Mouse (Mus musculus) G1E (cell line): ENCODE measurements around the gene Mbtd1. TPM values are rescaled to one million over a fixed set of nuclear protein-coding genes. Genes with fewer than 3 reads are reported as not detected.
"Not testable (repeated sequence)": the region's sequence is repeated elsewhere in the genome, so short reads cannot be mapped to it uniquely, and the experiment has no call there.

ENCODE experiments used
- ATAC-seq: 2 replicates; pipeline ENCODE4 v1.8.0; 2016; ENCODE audit warnings: mild to moderate bottlenecking; ENCODE audit not compliant: insufficient number of reproducible peaks, poor library complexity, low FRiP score, severe bottlenecking; ENCODE audit errors: extremely low read depth
- DNase-seq: peaks from one replicate; pipeline ENCODE4 v3.0.0; 2012; ENCODE audit warnings: low spot score
- H3K27me3 ChIP-seq: 2 replicates; pipeline ENCODE4 v1.6.1; 2012; ENCODE audit warnings: mild to moderate bottlenecking, low read length, inconsistent platforms; ENCODE audit not compliant: insufficient read depth
- H3K36me3 ChIP-seq: replicated peaks from 2 replicates; pipeline ENCODE3; 2012; ENCODE audit warnings: mild to moderate bottlenecking, inconsistent platforms
- H3K4me1 ChIP-seq: 2 replicates; pipeline ENCODE4 v1.6.1; 2012; ENCODE audit warnings: low read depth, low read length, inconsistent platforms, mixed read lengths; ENCODE audit not compliant: insufficient read depth
- H3K4me3 ChIP-seq: 2 replicates; pipeline ENCODE4 v1.5.1; 2012; ENCODE audit warnings: low read depth, mild to moderate bottlenecking, inconsistent platforms, low read length, moderate library complexity, mixed read lengths
- H3K9me3 ChIP-seq: replicated peaks from 2 replicates; pipeline ENCODE4 v1.6.1; 2012; ENCODE audit warnings: inconsistent platforms
- CTCF ChIP-seq: IDR thresholded peaks from 2 replicates; pipeline ENCODE4 v1.5.1; 2012; ENCODE audit warnings: low read depth, low read length, inconsistent platforms, mixed read lengths
- GATA1 ChIP-seq: IDR thresholded peaks from 2 replicates; pipeline ENCODE4 v1.6.1; 2012; ENCODE audit warnings: borderline replicate concordance, low read length, inconsistent platforms, mixed read lengths
- GATA2 ChIP-seq: IDR thresholded peaks from 2 replicates; pipeline ENCODE4 v1.6.1; 2012; ENCODE audit warnings: low read depth, low read length, inconsistent platforms, borderline replicate concordance
- POLR2AphosphoS5 ChIP-seq: IDR thresholded peaks from 2 replicates; pipeline ENCODE4 v1.6.1; 2012; ENCODE audit warnings: low read depth, low read length, inconsistent platforms; ENCODE audit not compliant: insufficient replicate concordance
- TAL1 ChIP-seq: conservative IDR thresholded peaks from 2 replicates; pipeline ENCODE4 v1.6.1; 2012; ENCODE audit warnings: low read depth, low read length, inconsistent platforms, mixed read lengths
- polyA plus RNA-seq: library from polyadenylated mRNA; stranded (reverse); fragments of >175 nt; gene quantifications from 2 replicates; pipeline ENCODE4 v1.2.3, GENCODE M21; 2012
- total RNA-seq, 2 experiments: library from RNA; stranded (forward) in 1 of 2; stranded (reverse) in 1 of 2; fragments of 200-1000 nt in 1 of 2; fragments of >200 nt in 1 of 2; fragmentation: Nextera tagmentation in 1 of 2; gene quantifications; 2 replicates each; pipeline ENCODE4 v1.2.3; 2014 to 2017

Mbtd1 gene
- total and polyA plus RNA-seq, 3 experiments = 29.3 to 105 (median 39.4) TPM

- H3K9me3 ChIP-seq = no peaks in the 10 kb centered on the region
- peaks cover 59% of the 10 kb centered on the region for H3K36me3 ChIP-seq
- DNase-seq (no peak), ATAC-seq (no peak)
- H3K4me1 ChIP-seq = peaks cover 15% of the 10 kb centered on the region; the same call in 1 of the 2 replicates
- no peak overlapping the region for H3K4me3 ChIP-seq
- TF ChIP-seq CTCF (no peak), POLR2AphosphoS5 (no peak), GATA1 (no peak), TAL1 (no peak), GATA2 (no peak)
- no peaks in the 10 kb centered on the region for H3K27me3 ChIP-seq
These were observed 12.1 kb downstream of the Mbtd1 start for GRCm38 (mm10) chr11:93897732-93898131.

- TF ChIP-seq GATA2 (no peak), POLR2AphosphoS5 (no peak)
- peaks cover 83% of the 10 kb centered on the region for H3K36me3 ChIP-seq
These were observed 21.2 kb downstream of the Mbtd1 start for GRCm38 (mm10) chr11:93906834-93907233.

GRCm38 (mm10) chr11:93907839-93908238 is 22.2 kb downstream of the Mbtd1 start:
- H3K36me3 ChIP-seq = peaks cover 80% of the 10 kb centered on the region
- DNase-seq (no peak), ATAC-seq (no peak)
- H3K4me1 ChIP-seq = peaks cover 16% of the 10 kb centered on the region
- H3K27me3 ChIP-seq = no peaks in the 10 kb centered on the region
- no peaks in the 10 kb centered on the region for H3K9me3 ChIP-seq
- H3K4me3 ChIP-seq = no peak overlapping the region
- no peak for TF ChIP-seq TAL1
- no peak for TF ChIP-seq GATA1
- TF ChIP-seq CTCF = no peak
- no peak for TF ChIP-seq GATA2

More at GRCm38 (mm10) chr11:93906834-93907233, 21.2 kb downstream of the Mbtd1 start:
- Histone ChIP-seq H3K4me1 (peaks cover 17% of the 10 kb centered on the region), H3K4me3 (no peak overlapping the region), H3K9me3 (no peaks in the 10 kb centered on the region), H3K27me3 (no peaks in the 10 kb centered on the region)
- DNase-seq (no peak), ATAC-seq (no peak)

GRCm38 (mm10) chr11:93908829-93909228 is 23.2 kb downstream of the Mbtd1 start:
- H3K4me3 ChIP-seq = no peak overlapping the region
- H3K9me3 ChIP-seq = no peaks in the 10 kb centered on the region
- DNase-seq (no peak), ATAC-seq (no peak)
- no peaks in the 10 kb centered on the region for H3K27me3 ChIP-seq
- no peak for TF ChIP-seq GATA2
- TF ChIP-seq TAL1 = no peak
- TF ChIP-seq GATA1 = no peak
- no peak for TF ChIP-seq POLR2AphosphoS5
- H3K4me1 ChIP-seq = peaks cover 18% of the 10 kb centered on the region
- peaks cover 77% of the 10 kb centered on the region for H3K36me3 ChIP-seq

- Histone ChIP-seq H3K36me3 (peaks cover 72% of the 10 kb centered on the region), H3K27me3 (no peaks in the 10 kb centered on the region), H3K4me1 (peaks cover 35% of the 10 kb centered on the region), H3K9me3 (no peaks in the 10 kb centered on the region), H3K4me3 (no peak overlapping the region)
- ATAC-seq (no peak), DNase-seq (no peak)
- TF ChIP-seq POLR2AphosphoS5 (no peak), TAL1 (no peak), GATA1 (no peak), GATA2 (no peak), CTCF (no peak)
These were observed 26.0 kb downstream of the Mbtd1 start for GRCm38 (mm10) chr11:93911603-93912002.

GRCm38 (mm10) chr11:93915019-93915418 is 29.4 kb downstream of the Mbtd1 start:
- not testable (repeated sequence) for DNase-seq, H3K9me3 ChIP-seq, H3K27me3 ChIP-seq, ATAC-seq, H3K4me3 ChIP-seq
- Histone ChIP-seq H3K36me3 (peaks cover 71% of the 10 kb centered on the region), H3K4me1 (peaks cover 32% of the 10 kb centered on the region)

GRCm38 (mm10) chr11:93929106-93929505 is 43.5 kb downstream of the Mbtd1 start:
- no peak for TF ChIP-seq POLR2AphosphoS5
- no peak for TF ChIP-seq GATA2
- TF ChIP-seq GATA1 = no peak
- no peak for TF ChIP-seq TAL1
- TF ChIP-seq CTCF = no peak
- Histone ChIP-seq H3K4me3 (no peak overlapping the region), H3K36me3 (peaks cover 74% of the 10 kb centered on the region), H3K9me3 (no peaks in the 10 kb centered on the region), H3K27me3 (no peaks in the 10 kb centered on the region), H3K4me1 (no peaks in the 10 kb centered on the region; the same call in 1 of the 2 replicates)
- ATAC-seq (no peak), DNase-seq (no peak)
